Mouse (Mus musculus) left cerebral cortex, adult 2 months (tissue): ENCODE results near the gene Whamm. TPM values are rescaled to one million over a fixed set of nuclear protein-coding genes. Genes with fewer than 3 reads are reported as not detected.

Experiments
- DNase-seq, 2 experiments: peaks; one replicate each; pipeline ENCODE4 v3.0.0; 2021 to 2022; ENCODE audit warnings: low spot score in 2 of 2, mixed read lengths in 1 of 2; ENCODE audit errors: extremely low spot score in 1 of 2
- H3K27ac ChIP-seq: fragments of 200-600 bp; 2 replicates; pipeline ENCODE4 v1.8.1; 2022
- H3K4me3 ChIP-seq: fragments of 200-600 bp; 2 replicates; pipeline ENCODE4 v1.8.1; 2022
- CTCF ChIP-seq: fragments of 200-600 bp; IDR thresholded peaks from 2 replicates; pipeline ENCODE4 v1.8.1; 2022; ENCODE audit warnings: antibody characterized with exemption, mild to moderate bottlenecking, moderate library complexity
- intact Hi-C: fragments of 180-260 bp; cut with DNase I; formaldehyde crosslinking; loops from one replicate; pipeline ENCODE4 v1.15.1; 2025
- total RNA-seq, 2 experiments: library from RNA; stranded (reverse); gene quantifications; 2 replicates each; pipeline ENCODE4 v1.2.3; 2021

Gene Whamm
- total RNA-seq, 2 experiments from 2014 or later: 18.6 to 19.1 TPM

GRCm38 (mm10) chr7:81604991-81605390, 33.9 kb downstream of the Whamm start:
- intact Hi-C loops: no loop called here
- H3K27ac ChIP-seq: no peak overlapping the region
- TF ChIP-seq CTCF: no peak
- no peak for DNase-seq
- H3K4me3 ChIP-seq: no peak overlapping the region

DNA sequence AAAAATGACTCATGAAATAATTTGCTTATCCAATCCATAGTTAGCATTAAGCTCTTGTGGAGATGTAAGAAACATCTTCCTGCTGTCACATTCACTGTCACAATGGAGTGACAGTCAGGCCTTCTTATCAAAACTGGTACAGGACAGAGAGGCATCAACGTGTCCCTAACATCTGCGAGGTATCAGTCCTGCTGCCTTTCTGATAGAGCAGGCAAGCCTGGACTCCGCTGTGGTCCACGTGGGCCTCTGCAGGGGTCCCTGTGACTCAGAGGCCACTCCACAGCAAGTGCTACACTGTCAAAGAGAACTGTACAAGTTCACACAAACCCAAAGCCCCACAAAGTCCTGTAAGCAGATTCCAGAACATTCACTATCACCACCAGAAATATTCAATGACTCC, 34.4 kb downstream of the Whamm start:
- no peak for DNase-seq
- no peak for TF ChIP-seq CTCF
- intact Hi-C loops: no loop called here
- Histone ChIP-seq H3K4me3 (no peak overlapping the region), H3K27ac (no peak overlapping the region)

DNA sequence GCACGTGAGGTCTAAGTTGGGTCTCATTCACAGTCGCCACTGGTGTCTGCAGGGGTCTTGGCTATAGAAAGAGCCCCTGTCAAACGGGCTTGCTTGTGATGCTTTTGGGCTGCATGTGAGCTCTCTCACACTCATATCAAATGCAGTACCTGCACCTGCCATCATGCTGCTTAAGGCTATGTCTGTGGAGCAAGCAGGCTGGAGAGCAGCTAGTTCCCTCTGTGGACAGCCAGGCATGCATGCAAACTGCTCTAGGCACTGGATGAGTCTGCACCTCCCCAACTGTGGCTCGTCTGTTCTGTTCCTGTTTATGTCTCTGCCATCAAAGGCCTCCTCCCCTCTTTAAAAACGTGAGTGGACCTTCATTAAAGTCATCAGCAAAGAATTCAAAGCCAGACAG, 35.4 kb downstream of the Whamm start:
- Histone ChIP-seq H3K4me3 (no peak overlapping the region), H3K27ac (no peak overlapping the region)
- DNase-seq: no peak
- intact Hi-C loops: no loop called here
- peak; percentile 7 for TF ChIP-seq CTCF

DNA sequence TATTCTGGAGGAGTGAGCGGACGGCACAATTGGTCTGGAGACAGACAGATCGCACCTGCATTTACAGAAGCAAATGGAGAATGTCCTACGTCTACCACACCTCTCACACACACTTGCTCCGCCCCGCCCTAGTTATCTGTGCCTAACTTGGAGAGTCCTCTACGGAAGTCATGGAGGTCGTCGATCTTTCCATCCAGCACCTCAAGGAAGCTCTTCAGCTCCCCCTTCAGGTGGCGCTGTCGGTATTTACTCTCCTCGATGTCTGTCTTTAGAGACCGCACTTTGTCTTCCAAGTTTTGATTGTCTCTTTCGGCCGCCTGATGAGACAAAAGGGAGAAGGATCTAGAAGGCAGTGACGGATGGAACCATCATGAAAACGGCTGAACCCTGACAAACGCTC, 39.1 kb downstream of the Whamm start:
- intact Hi-C loops: loop anchor here (5.0 kb wide), 1 partner anchor 152 kb away; the partner anchor contains the start of gene Ramac
- no peak overlapping the region for H3K4me3 ChIP-seq
- DNase-seq: no peak
- peak; percentile 53 for TF ChIP-seq CTCF
- H3K27ac ChIP-seq: no peak overlapping the region

DNA sequence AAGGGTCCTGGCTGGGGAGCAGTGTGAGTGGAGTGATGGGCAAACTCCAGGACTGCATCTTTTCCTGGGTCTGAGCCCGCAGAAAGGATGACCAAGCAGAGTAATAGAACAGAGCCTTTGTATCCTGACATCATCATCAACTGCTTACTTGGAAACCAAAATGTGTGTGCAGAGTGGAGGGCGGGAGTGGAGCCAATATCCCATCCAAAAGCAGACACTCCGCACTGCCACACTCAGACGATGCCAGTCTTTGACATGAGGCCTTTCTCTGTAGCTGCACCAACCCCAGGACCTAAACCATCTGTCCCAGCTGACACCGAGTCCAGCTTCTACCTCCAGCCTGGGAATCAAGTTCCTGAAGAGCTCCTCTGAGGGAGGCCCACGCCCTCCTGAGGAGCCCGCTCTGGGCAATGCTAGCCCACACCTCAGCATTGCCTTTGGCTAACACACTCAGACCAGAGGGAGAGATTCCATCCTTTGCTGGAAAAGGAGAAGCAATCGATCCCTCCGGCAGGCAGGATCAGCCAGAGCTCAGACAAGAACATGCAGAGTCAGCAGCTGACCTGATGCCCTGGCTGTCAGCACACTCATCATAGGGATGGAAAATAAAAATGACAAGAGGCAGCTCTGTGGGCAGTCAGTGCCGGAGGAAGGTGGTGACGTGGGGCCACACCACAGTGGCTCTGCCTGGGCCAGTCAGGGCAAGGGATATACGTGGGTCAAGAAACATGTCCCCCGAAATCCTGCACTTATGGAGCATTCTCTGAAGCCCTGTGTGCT, 42.0 kb downstream of the Whamm start:
- no peak for TF ChIP-seq CTCF
- no peak overlapping the region for H3K27ac ChIP-seq
- no peak overlapping the region for H3K4me3 ChIP-seq
- DNase-seq: no peak
- intact Hi-C loops: loop anchor here (5.0 kb wide), 1 partner anchor 149 kb away; the partner anchor contains the start of gene Ramac

DNA sequence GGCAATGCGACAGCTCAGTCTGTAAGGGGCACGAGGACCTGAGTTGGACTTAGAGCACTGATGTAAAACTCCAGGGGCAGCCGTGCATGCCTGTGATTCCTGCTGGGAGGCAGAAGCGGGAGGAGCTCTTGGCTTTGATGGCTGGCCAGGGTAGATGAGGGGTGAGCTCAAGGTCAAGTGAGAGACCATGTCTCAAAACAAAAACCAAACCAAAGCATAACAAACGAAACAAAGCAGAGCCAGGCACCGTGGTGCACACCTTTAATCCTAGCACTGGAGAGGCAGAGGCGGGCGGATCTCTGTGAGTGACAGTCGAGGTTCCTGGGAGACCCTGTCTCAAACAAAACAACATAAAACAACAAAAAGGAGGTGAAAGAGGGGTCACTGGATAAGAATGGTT, 44.0 kb downstream of the Whamm start:
- no peak for TF ChIP-seq CTCF
- DNase-seq: no peak
- Histone ChIP-seq H3K4me3 (no peak overlapping the region), H3K27ac (no peak overlapping the region)
- intact Hi-C loops: no loop called here

DNA sequence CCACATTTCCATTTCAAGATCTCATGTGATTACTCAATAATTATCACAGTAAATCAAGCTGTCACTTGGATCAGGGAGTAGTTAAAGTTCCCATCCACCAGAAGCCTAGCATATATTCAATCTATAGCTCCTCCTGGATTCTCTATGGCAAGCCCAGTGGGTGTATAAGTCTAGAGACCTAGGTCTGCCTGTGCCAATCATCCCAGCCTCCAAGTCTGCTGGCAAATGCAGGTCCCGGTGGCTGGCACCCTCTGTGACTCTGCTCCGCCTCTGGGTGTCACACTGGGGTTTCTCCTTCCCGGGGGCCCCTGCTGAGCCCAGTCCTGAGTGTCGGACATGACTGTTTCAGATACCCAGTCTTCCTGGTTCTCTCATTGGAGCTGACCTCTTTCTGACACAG, 51.7 kb downstream of the Whamm start:
- Histone ChIP-seq H3K27ac (no peak overlapping the region), H3K4me3 (no peak overlapping the region)
- no peak for DNase-seq
- intact Hi-C loops: no loop called here
- no peak for TF ChIP-seq CTCF

GRCm38 (mm10) chr7:81623767-81624166, 52.7 kb downstream of the Whamm start:
- intact Hi-C loops: no loop called here
- H3K4me3 ChIP-seq: no peak overlapping the region
- no peak for TF ChIP-seq CTCF
- no peak overlapping the region for H3K27ac ChIP-seq
- DNase-seq: no peak

DNA sequence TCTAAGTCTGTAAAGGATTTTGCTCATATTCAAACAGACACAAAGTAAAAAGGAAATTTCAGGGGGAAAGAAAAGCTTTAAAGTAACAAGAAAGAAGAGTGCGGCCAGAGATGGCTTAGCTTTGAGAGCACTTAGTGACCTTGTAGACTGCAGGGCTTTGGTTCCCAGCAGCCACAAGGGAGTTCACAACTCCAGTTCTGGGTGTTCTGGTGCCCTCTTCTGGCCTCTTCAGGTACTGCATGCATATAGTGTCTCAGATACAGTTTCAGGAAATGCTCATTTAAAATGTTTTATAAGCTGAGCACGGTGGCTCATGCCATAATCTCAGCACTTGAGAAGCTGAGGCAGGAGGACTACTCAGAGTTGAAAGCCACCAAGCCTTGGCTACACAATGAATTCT, 55.4 kb downstream of the Whamm start:
- intact Hi-C loops: no loop called here

GRCm38 (mm10) chr7:81631261-81631660, 60.2 kb downstream of the Whamm start:
- no peak for DNase-seq
- TF ChIP-seq CTCF: no peak
- H3K4me3 ChIP-seq: no peak overlapping the region
- H3K27ac ChIP-seq: peak overlapping the region; percentile 61
- intact Hi-C loops: loop anchor here (2.0 kb wide), 1 partner anchor 68 kb away; no protein-coding TSS in a partner anchor

More for the DNA sequence above, 55.4 kb downstream of the Whamm start:
- no peak for DNase-seq
- no peak overlapping the region for H3K27ac ChIP-seq
- peak; percentile 58 for TF ChIP-seq CTCF
- H3K4me3 ChIP-seq: no peak overlapping the region

DNA sequence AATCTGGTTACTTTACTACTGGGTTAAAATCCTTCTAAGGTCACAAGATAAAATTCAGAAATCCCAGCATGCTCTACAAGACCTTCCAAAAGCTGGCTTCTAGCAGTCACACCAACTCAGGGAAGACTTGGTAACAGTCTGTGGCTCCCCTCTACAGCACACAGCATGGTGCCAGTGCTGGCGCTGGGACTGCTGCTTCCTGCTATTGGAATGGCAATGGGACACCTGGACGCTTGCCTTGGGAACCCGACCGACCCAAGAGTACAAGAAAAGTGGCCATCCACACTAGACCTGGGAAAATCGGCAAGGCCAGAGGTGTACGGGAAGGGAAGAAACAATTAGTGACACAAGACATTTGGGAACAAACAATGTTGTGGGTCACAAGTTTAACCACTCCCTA, 61.5 kb downstream of the Whamm start:
- no peak for TF ChIP-seq CTCF
- Histone ChIP-seq H3K27ac (no peak overlapping the region), H3K4me3 (no peak overlapping the region)
- intact Hi-C loops: no loop called here
- no peak for DNase-seq

GRCm38 (mm10) chr7:81641101-81641500, 70.0 kb downstream of the Whamm start:
- Histone ChIP-seq H3K4me3 (no peak overlapping the region), H3K27ac (no peak overlapping the region)
- DNase-seq: no peak
- intact Hi-C loops: no loop called here
- no peak for TF ChIP-seq CTCF
